Mouse (Mus musculus): Measurements from ENCODE around the gene Tmem231. TPM values are rescaled to one million over a fixed set of nuclear protein-coding genes. Genes with fewer than 3 reads are reported as not detected.

Tmem231 gene
- polyA plus RNA-seq, 1 experiment from 2014 or later = 1.9 TPM

GRCm38 (mm10) chr8:111932580-111933336 is 923 bp downstream of the Tmem231 start:
- Histone ChIP-seq H3K9me3 (replicated peaks) (no peaks in the 10 kb centered on the region), H3K4me3 (replicated peaks) (peak overlapping the region; percentile 74), H3K27ac (replicated peaks) (peak overlapping the region; percentile 84), H3K9ac (peak overlapping the region; percentile 75), H3K4me2 (peak overlapping the region; percentile 93), H3K27me3 (0 out of 2 replicates have a peak, but pooled peaks cover 8% of the 10 kb centered on the region), H3K4me1 (replicated peaks) (peaks cover 64% of the 10 kb centered on the region), H3K36me3 (replicated peaks) (no peaks in the 10 kb centered on the region)
- ATAC-seq (ENCODE audit: insufficient read depth) = peak; percentile 31
- 36% methylated on average over 19 of the region's 19 CpGs for WGBS (ENCODE audit: insufficient replicate concordance)

GRCm38 (mm10) chr8:111931721-111932120 is 2.0 kb downstream of the Tmem231 start:
- Histone ChIP-seq H3K27me3 (0 out of 2 replicates have a peak, but pooled peaks cover 8% of the 10 kb centered on the region), H3K36me3 (replicated peaks) (no peaks in the 10 kb centered on the region), H3K27ac (replicated peaks) (no peak overlapping the region; the same call in 1 of the 2 replicates), H3K4me2 (0 out of 2 replicates have a peak overlapping the region, but pooled peaks have one; percentile 93), H3K9me3 (replicated peaks) (no peaks in the 10 kb centered on the region), H3K4me1 (replicated peaks) (peaks cover 68% of the 10 kb centered on the region), H3K9ac (no peak overlapping the region), H3K4me3 (replicated peaks) (no peak overlapping the region)
- 84% methylated on average over 16 of the region's 16 CpGs for WGBS (ENCODE audit: insufficient replicate concordance)
- no peak for ATAC-seq (ENCODE audit: insufficient read depth)

DNA sequence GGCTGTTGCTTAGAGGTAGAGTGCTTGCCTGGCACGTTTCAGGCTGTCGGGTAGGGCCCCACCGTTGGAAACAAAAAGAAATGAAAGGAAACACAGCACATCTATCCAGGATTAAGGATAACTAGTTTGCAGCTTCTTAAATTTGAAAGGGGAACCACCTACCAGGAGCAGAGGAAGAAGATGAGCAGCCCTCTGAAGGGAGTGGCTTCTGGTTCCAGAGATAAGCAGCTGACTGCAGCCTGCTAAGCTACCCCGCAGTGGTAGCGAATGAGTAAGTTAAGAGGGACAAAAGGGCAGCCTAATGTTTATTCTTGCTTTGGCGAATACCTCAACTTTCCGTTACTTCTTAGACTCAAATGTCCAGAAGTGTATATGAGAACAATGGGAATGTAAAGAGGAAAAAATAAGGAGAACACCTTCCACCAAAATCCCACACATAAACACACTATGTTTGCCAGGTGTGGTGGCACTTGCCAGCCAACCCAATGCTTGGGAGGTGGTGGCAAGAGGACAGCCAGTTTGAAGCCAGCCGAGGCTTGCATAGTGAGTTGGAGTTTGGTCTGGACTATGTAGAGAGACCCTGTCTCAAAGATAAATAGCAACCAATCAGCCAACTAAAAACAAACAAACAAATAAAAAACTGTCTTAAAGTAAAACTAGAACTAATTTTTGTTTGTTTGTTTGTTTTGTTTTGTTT is 3.9 kb downstream of the Tmem231 start:
- Histone ChIP-seq H3K4me2 (peak overlapping the region; percentile 69), H3K27ac (replicated peaks) (peak overlapping the region; percentile 95), H3K9ac (peak overlapping the region; percentile 51), H3K4me1 (replicated peaks) (peaks cover 75% of the 10 kb centered on the region), H3K4me3 (replicated peaks) (peak overlapping the region; percentile 27), H3K9me3 (replicated peaks) (no peaks in the 10 kb centered on the region), H3K27me3 (0 out of 2 replicates have a peak, but pooled peaks cover 8% of the 10 kb centered on the region), H3K36me3 (replicated peaks) (no peaks in the 10 kb centered on the region)
- ATAC-seq (ENCODE audit: insufficient read depth) = peak; percentile 89
- 11% methylated on average over 8 of the region's 8 CpGs for whole genome bisulfite sequencing (ENCODE audit: insufficient replicate concordance)

DNA sequence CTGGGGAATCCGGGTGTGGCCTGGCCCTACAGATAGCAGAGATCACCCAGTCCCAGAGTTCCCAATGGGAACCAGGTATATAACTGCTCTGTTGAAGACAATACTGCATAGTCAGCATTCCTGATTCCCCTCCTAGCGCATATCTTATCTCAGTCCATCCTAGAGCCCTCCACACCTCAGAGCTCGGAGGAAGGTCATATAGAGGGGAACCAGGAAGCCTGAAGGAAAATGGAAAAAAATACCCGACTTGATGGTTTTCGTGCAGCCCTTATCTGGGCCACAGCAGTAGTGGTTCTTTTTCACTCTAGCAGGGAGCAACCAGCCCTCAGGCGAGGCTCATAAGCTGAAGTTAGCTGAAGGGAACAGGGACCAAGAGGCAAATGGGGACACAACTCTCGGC is 8.7 kb downstream of the Tmem231 start:
- Histone ChIP-seq H3K4me3 (replicated peaks) (no peak overlapping the region), H3K9me3 (replicated peaks) (no peaks in the 10 kb centered on the region), H3K9ac (peak overlapping the region; percentile 21; the same call in 1 of the 2 replicates), H3K4me1 (replicated peaks) (peaks cover 40% of the 10 kb centered on the region), H3K4me2 (no peak overlapping the region), H3K36me3 (replicated peaks) (no peaks in the 10 kb centered on the region), H3K27ac (replicated peaks) (peak overlapping the region; percentile 73), H3K27me3 (no peaks in the 10 kb centered on the region)
- WGBS (ENCODE audit: insufficient replicate concordance) = 22% methylated on average over 7 of the region's 7 CpGs
- ATAC-seq (ENCODE audit: insufficient read depth) = no peak

GRCm38 (mm10) chr8:111923383-111923804 is 10.3 kb downstream of the Tmem231 start:
- no peak overlapping the region for H3K4me3 ChIP-seq (replicated peaks)
- H3K27ac ChIP-seq (replicated peaks) = no peak overlapping the region
- peak; percentile 38; the same call in 1 of the 2 replicates for ATAC-seq (ENCODE audit: insufficient read depth)
- 25% methylated on average over 10 of the region's 10 CpGs for WGBS (ENCODE audit: insufficient replicate concordance)
- peaks cover 24% of the 10 kb centered on the region for H3K4me1 ChIP-seq (replicated peaks)
- H3K9me3 ChIP-seq (replicated peaks) = no peaks in the 10 kb centered on the region
- no peaks in the 10 kb centered on the region for H3K27me3 ChIP-seq
- H3K36me3 ChIP-seq (replicated peaks) = no peaks in the 10 kb centered on the region
- H3K9ac ChIP-seq = no peak overlapping the region
- H3K4me2 ChIP-seq = no peak overlapping the region

DNA sequence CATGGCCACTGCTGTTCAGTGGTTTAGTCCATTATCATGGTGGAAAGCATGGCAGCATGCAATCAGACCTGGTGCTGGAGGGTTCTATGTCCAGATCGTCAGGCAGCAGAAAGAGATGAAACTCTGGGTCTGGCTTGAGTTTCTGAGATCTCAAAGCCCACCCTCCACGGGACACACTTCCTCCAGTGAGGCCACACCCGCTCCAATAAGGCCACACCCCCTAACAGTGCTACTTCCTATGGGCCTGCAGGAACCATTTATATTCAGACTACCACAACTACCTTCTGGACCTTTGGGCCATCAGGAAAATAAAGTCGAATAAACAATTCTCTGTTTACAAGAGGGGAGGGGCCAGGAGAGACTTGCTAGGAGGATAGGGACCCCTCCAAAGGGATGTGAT is 12.7 kb downstream of the Tmem231 start:
- no peaks in the 10 kb centered on the region for H3K27me3 ChIP-seq
- no peaks in the 10 kb centered on the region for H3K9me3 ChIP-seq (replicated peaks)
- H3K4me2 ChIP-seq = no peak overlapping the region
- 52% methylated on average over 4 of the region's 4 CpGs for WGBS (ENCODE audit: insufficient replicate concordance)
- H3K36me3 ChIP-seq (replicated peaks) = no peaks in the 10 kb centered on the region
- no peak overlapping the region for H3K9ac ChIP-seq
- no peak overlapping the region for H3K4me3 ChIP-seq (replicated peaks)
- H3K4me1 ChIP-seq (replicated peaks) = peaks cover 15% of the 10 kb centered on the region
- no peak for ATAC-seq (ENCODE audit: insufficient read depth)
- H3K27ac ChIP-seq (replicated peaks) = no peak overlapping the region

GRCm38 (mm10) chr8:111919663-111920062 is 14.0 kb downstream of the Tmem231 start:
- Histone ChIP-seq H3K9me3 (replicated peaks) (no peaks in the 10 kb centered on the region), H3K4me2 (no peak overlapping the region), H3K4me1 (replicated peaks) (peaks cover 7% of the 10 kb centered on the region), H3K27me3 (no peaks in the 10 kb centered on the region), H3K27ac (replicated peaks) (no peak overlapping the region), H3K9ac (no peak overlapping the region), H3K4me3 (replicated peaks) (no peak overlapping the region), H3K36me3 (replicated peaks) (no peaks in the 10 kb centered on the region)
- ATAC-seq (ENCODE audit: insufficient read depth) = no peak
- 63% methylated on average over 2 of the region's 2 CpGs for WGBS (ENCODE audit: insufficient replicate concordance)

DNA sequence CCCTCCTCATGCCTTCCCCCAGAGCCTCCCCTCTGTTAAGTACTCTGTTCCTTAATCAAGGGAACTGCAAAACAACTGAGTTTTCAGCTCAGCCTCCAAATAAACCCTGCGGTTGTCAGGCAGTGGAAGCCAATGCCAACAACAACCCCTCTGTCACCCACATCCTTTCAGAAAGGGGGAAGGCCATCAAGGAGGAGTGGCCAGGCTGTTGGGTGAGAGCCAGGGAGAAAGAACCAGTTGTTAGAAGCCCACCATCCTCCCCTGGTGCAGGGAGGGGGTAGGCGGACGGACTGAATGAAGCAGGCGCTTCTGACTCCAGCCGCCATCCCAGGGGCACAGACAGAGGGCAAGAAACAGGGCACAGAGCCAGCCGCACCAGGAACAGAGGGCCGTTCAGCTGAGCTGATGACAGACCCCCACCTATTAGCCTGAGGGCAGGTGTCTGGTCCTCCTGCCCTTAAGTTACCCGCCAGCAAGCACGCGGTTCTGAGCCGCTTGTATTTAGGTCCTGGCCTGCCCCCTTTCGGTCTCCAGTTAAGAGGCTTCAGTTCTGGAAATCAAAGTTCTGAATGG is 20.7 kb downstream of the Tmem231 start:
- WGBS (ENCODE audit: insufficient replicate concordance) = 52% methylated on average over 12 of the region's 12 CpGs
- no peak for ATAC-seq (ENCODE audit: insufficient read depth)
- no peak overlapping the region for H3K27ac ChIP-seq (replicated peaks)

GRCm38 (mm10) chr8:111911572-111911971 is 22.1 kb downstream of the Tmem231 start:
- H3K27me3 ChIP-seq = peaks cover 64% of the 10 kb centered on the region
- WGBS (ENCODE audit: insufficient replicate concordance) = 48% methylated on average over 7 of the region's 7 CpGs
- no peak overlapping the region for H3K27ac ChIP-seq (replicated peaks)

More for the DNA sequence above, 20.7 kb downstream of the Tmem231 start:
- Histone ChIP-seq H3K27me3 (peaks cover 63% of the 10 kb centered on the region), H3K9me3 (replicated peaks) (no peaks in the 10 kb centered on the region), H3K4me3 (replicated peaks) (no peak overlapping the region), H3K9ac (no peak overlapping the region), H3K36me3 (replicated peaks) (no peaks in the 10 kb centered on the region), H3K4me2 (no peak overlapping the region), H3K4me1 (replicated peaks) (no peaks in the 10 kb centered on the region)

DNA sequence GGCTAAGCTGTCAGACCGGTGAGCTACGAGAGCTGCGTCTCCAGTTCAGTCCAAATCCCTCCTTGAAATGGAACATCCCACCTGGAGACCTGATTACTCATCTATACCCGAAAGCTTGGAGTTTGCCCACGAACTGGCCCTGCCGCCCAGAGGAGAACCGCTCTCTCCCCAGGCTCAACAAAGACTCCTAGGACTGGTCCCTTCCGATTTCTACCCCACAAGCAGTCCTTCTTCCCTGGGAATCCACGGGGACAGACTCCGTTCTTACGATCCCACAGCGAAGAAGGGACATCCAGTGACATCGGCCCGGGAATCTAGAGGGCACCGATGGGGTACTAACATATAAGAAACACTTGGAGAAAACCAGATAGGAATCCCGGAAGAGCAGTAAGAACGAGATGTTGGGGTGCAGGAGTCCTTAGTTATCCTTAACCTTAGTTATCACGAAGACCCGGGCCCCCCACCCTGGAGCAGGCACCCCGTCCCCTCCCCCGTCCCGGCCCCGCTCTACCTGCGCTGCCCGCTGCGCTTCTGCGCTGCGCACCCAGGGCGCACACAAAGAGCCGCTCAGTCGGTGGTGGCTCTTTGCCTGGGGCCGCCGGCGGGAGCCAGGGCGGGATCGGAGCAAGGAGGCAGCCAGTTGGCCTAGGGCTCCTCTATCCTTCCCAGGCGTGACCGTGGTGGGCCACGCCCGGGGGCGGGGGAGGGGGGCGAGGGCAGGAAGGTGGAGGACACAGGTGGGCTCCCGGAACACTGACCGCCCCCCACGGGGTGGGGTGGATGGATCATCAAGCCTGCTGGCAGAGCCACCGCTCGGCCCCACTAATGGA is 23.8 kb downstream of the Tmem231 start, which contains the start of gene Chst5:
Gene Chst5, minus strand, starts transcription at position 827 of the 830 bp plus-strand sequence.
- H3K4me2 ChIP-seq = peak within 1 kb of the TSS; percentile 13; the same call in 1 of the 2 replicates
- no peak within 1 kb of the TSS for H3K4me3 ChIP-seq (replicated peaks)
- no peaks in the 10 kb centered on the region for H3K9me3 ChIP-seq (replicated peaks)
- no peaks in the 10 kb centered on the region for H3K4me1 ChIP-seq (replicated peaks)
- H3K36me3 ChIP-seq (replicated peaks) = no peaks in the 10 kb centered on the region
- 9% methylated on average over 47 of the region's 47 CpGs for WGBS (ENCODE audit: insufficient replicate concordance)
- ATAC-seq (ENCODE audit: insufficient read depth) = no peak
- H3K27ac ChIP-seq (replicated peaks) = no peak within 1 kb of the TSS
- no peak within 1 kb of the TSS for H3K9ac ChIP-seq
- H3K27me3 ChIP-seq = peaks cover 67% of the 10 kb centered on the region

More at GRCm38 (mm10) chr8:111911572-111911971, 22.1 kb downstream of the Tmem231 start:
- no peak for ATAC-seq (ENCODE audit: insufficient read depth)
- no peaks in the 10 kb centered on the region for H3K4me1 ChIP-seq (replicated peaks)
- H3K9ac ChIP-seq = no peak overlapping the region
- no peak overlapping the region for H3K4me3 ChIP-seq (replicated peaks)
- no peak overlapping the region for H3K4me2 ChIP-seq
- H3K9me3 ChIP-seq (replicated peaks) = no peaks in the 10 kb centered on the region
- no peaks in the 10 kb centered on the region for H3K36me3 ChIP-seq (replicated peaks)
